Mouse (Mus musculus): ENCODE data around the gene Rere. TPM values are rescaled to one million over a fixed set of nuclear protein-coding genes. Genes with fewer than 3 reads are reported as not detected.
A peak's percentile ranks its signal among the peaks of the same experiment; 100 is the strongest.

Rere gene
- polyA plus RNA-seq, 1 experiment from 2014 or later, result 22.2 TPM

DNA sequence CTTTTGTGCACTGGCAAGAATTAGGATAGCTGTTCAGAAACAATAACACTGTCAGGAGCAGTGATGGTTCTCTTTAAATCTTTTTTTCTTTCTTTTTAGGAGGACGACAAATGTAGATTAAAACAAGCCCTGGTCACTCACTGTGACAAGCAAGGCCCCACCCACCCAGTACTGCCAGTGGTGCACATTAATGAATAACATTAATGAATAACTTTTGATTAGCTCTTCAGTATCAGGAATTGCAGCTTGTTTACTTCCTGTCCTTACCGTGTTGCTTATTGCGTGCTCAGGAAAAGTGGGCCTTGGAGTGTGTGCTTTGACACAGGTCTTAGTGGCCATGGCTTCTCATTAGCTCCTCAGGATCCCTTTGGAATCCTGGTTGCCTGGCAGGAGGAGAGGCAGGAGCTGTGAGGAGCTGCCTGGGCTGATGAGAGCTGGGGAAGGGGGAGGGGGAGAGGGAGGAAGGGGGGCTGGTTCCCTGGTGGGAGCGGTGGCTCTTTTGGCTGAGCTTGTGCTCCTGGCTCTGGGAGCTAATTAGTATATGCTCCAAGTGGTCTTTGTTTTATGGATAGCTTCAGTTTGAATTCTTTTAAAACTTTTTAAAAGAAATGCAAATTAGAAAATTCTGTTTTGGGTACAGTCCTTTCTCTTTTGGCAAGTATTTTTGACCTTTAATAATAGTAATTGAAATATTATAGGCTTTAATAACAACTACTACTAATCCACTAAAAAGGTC lies 65.4 kb downstream of the Rere start:
- peak; percentile 58; the same call in 1 of the 2 replicates for ATAC-seq
- H3K27me3 ChIP-seq (replicated peaks; ENCODE audit: control insufficient read depth, insufficient read depth, low read length), result no peaks in the 10 kb centered on the region
- 0 out of 2 replicates have a peak overlapping the region, but pooled peaks have one; percentile 5 for H3K27ac ChIP-seq (ENCODE audit: low read length)
- WGBS, result 23% methylated on average over 4 of the region's 4 CpGs
- no peaks in the 10 kb centered on the region for H3K36me3 ChIP-seq (ENCODE audit: control insufficient read depth, insufficient read depth, low read length)
- H3K9me3 ChIP-seq (ENCODE audit: control insufficient read depth, low read length), result no peaks in the 10 kb centered on the region
- H3K4me1 ChIP-seq (ENCODE audit: control insufficient read depth, insufficient read depth, low read length), result peaks cover 29% of the 10 kb centered on the region
- H3K4me3 ChIP-seq (ENCODE audit: low read length), result no peak overlapping the region
- no peak overlapping the region for H3K9ac ChIP-seq (ENCODE audit: low read depth, low read length)
- no peak overlapping the region for H3K4me2 ChIP-seq (ENCODE audit: low read depth, low read length)

DNA sequence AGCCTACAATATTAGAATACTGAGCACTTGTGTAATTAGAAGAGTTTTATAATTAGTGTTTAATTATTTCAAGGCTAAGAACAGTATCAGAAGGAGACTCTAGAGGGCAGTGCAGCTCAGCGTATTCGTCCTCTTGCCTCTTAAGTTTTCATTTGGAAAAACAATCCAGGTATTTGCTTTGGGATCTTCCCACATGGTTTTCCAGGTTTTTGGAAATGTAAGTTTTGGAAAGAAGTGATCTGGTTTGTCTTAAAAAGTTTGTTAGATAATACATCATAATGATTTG lies 65.9 kb downstream of the Rere start:
- Histone ChIP-seq H3K27ac (ENCODE audit: low read length) (no peak overlapping the region), H3K4me1 (ENCODE audit: control insufficient read depth, insufficient read depth, low read length) (peaks cover 32% of the 10 kb centered on the region), H3K4me3 (ENCODE audit: low read length) (no peak overlapping the region), H3K9me3 (ENCODE audit: control insufficient read depth, low read length) (no peaks in the 10 kb centered on the region), H3K27me3 (replicated peaks; ENCODE audit: control insufficient read depth, insufficient read depth, low read length) (no peaks in the 10 kb centered on the region), H3K4me2 (ENCODE audit: low read depth, low read length) (no peak overlapping the region), H3K36me3 (ENCODE audit: control insufficient read depth, insufficient read depth, low read length) (no peaks in the 10 kb centered on the region), H3K9ac (ENCODE audit: low read depth, low read length) (no peak overlapping the region)
- WGBS, result 18% methylated on average over 2 of the region's 2 CpGs
- ATAC-seq, result no peak

DNA sequence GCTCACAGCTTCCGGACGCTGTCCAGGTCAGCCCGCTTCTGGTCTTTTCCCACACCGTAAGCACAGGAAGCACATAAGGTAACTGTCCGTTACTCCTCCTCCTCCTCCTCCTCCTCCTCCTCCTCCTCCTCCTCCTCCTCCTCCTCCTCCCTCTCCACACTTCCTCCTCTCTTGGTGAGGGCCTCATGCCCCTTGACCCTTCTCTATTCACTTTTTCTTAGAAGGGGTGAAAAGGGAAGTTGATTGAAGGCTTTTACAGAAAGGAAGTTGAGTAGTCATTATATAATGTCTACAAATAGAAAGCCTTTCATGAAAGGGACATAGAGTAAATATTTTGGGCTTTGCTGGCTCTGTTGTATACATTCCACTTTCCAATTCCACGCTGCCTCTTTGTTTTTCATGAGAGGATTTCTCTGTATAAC lies 68.2 kb downstream of the Rere start:
- H3K4me2 ChIP-seq (ENCODE audit: low read depth, low read length), result no peak overlapping the region
- no peak overlapping the region for H3K9ac ChIP-seq (ENCODE audit: low read depth, low read length)
- no peak overlapping the region for H3K4me3 ChIP-seq (ENCODE audit: low read length)
- H3K27ac ChIP-seq (ENCODE audit: low read length), result no peak overlapping the region
- 0 out of 2 replicates have a peak, but pooled peaks have one; percentile 38 for ATAC-seq
- H3K4me1 ChIP-seq (ENCODE audit: control insufficient read depth, insufficient read depth, low read length), result peaks cover 23% of the 10 kb centered on the region
- no peaks in the 10 kb centered on the region for H3K27me3 ChIP-seq (replicated peaks; ENCODE audit: control insufficient read depth, insufficient read depth, low read length)
- 60% methylated on average over 6 of the region's 6 CpGs for WGBS
- no peaks in the 10 kb centered on the region for H3K36me3 ChIP-seq (ENCODE audit: control insufficient read depth, insufficient read depth, low read length)
- H3K9me3 ChIP-seq (ENCODE audit: control insufficient read depth, low read length), result no peaks in the 10 kb centered on the region

DNA sequence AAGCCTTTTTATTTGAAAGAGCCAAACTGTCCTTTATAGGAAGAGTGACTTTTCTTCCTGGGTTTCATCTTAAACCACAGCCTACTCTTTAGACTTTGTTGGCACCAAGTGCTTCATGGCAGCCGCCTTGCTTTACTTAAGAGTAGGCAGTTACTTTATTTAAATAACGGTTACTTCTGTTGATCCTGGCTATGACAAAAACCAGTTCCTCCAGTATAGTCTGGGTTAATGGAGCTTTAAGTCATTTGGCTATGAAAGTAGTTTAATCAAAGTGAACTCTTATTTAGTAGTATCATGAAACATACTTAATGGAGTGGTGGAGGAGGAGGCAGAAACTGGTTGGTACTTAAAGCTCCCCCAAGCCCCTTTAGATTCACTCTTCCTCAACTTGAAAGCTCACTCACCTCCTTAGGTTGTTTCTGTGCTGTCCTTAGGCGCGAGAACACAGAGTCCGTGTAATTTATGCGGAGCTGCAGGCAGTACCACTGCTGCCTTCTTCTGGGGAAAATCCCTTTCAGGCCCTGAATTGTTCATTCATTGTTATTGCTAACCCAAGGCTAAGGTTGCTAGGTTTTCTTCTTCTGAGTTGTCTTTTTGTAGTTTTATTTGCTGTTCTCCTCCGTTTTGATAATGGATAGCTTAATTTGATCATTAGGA lies 70.1 kb downstream of the Rere start:
- WGBS, result 40% methylated on average over 7 of the region's 7 CpGs
- ATAC-seq, result 0 out of 2 replicates have a peak, but pooled peaks have one; percentile 38
- Histone ChIP-seq H3K4me2 (ENCODE audit: low read depth, low read length) (no peak overlapping the region), H3K27ac (ENCODE audit: low read length) (peak overlapping the region; percentile 33; the same call in 1 of the 2 replicates), H3K4me3 (ENCODE audit: low read length) (no peak overlapping the region), H3K9ac (ENCODE audit: low read depth, low read length) (no peak overlapping the region), H3K4me1 (ENCODE audit: control insufficient read depth, insufficient read depth, low read length) (peaks cover 23% of the 10 kb centered on the region), H3K36me3 (ENCODE audit: control insufficient read depth, insufficient read depth, low read length) (no peaks in the 10 kb centered on the region), H3K27me3 (replicated peaks; ENCODE audit: control insufficient read depth, insufficient read depth, low read length) (no peaks in the 10 kb centered on the region), H3K9me3 (ENCODE audit: control insufficient read depth, low read length) (no peaks in the 10 kb centered on the region)

DNA sequence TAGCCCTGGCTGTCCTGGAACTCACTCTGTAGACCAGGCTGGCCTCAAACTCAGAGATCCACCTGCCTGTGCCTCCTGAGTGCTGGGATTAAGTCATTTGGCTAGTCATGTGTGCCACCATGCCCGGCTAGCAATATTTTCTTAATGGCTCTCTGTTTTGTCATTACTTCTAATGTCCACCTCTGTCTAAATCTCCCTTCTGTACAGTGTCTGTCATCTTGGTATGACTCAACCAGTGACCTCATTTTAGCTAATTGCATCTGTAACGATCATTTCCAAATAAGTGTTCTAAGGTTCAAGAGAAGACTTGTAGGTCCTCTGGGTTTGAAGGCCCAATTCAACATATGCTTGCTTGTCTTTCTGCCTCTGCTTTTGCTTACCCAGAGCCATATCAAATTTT lies 71.3 kb downstream of the Rere start:
- Histone ChIP-seq H3K4me3 (ENCODE audit: low read length) (no peak overlapping the region), H3K4me2 (ENCODE audit: low read depth, low read length) (no peak overlapping the region), H3K9me3 (ENCODE audit: control insufficient read depth, low read length) (no peaks in the 10 kb centered on the region), H3K27me3 (replicated peaks; ENCODE audit: control insufficient read depth, insufficient read depth, low read length) (no peaks in the 10 kb centered on the region), H3K36me3 (ENCODE audit: control insufficient read depth, insufficient read depth, low read length) (no peaks in the 10 kb centered on the region), H3K4me1 (ENCODE audit: control insufficient read depth, insufficient read depth, low read length) (peaks cover 23% of the 10 kb centered on the region), H3K27ac (ENCODE audit: low read length) (no peak overlapping the region), H3K9ac (ENCODE audit: low read depth, low read length) (no peak overlapping the region)
- ATAC-seq, result no peak
- WGBS, result 73% methylated on average over 2 of the region's 2 CpGs

DNA sequence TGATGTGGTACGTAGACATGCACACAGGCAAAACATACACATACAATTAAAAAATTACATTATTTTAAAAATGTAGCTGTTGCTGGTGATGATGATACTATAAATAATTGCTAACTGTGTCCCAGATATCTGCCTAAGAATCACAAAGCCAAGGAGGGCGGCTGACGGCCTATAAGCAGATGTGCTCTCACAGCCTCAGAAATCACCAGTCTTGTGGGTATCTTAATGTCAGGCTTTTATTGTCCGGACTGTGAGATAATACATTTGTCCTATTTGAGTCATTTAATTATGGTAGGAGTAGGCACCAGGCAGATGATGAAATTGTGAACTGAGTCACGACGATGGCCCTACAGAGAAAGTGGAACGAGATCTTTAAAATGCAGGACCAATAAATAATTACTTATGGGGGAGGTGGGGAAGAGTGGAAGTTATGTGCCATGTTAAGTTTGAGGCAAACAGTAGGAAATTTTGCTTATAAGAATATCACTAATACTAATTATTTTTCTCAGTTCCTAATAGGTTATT lies 72.0 kb downstream of the Rere start:
- H3K4me1 ChIP-seq (ENCODE audit: control insufficient read depth, insufficient read depth, low read length), result peaks cover 23% of the 10 kb centered on the region
- WGBS, result 86% methylated on average over 7 of the region's 7 CpGs
- no peak overlapping the region for H3K4me2 ChIP-seq (ENCODE audit: low read depth, low read length)

GRCm38 (mm10) chr4:150355801-150356200 lies 74.4 kb downstream of the Rere start:
- Histone ChIP-seq H3K36me3 (ENCODE audit: control insufficient read depth, insufficient read depth, low read length) (no peaks in the 10 kb centered on the region), H3K27ac (ENCODE audit: low read length) (no peak overlapping the region), H3K4me2 (ENCODE audit: low read depth, low read length) (no peak overlapping the region), H3K9ac (ENCODE audit: low read depth, low read length) (no peak overlapping the region), H3K4me1 (ENCODE audit: control insufficient read depth, insufficient read depth, low read length) (peaks cover 12% of the 10 kb centered on the region; the same call in 1 of the 2 replicates), H3K27me3 (replicated peaks; ENCODE audit: control insufficient read depth, insufficient read depth, low read length) (no peaks in the 10 kb centered on the region), H3K4me3 (ENCODE audit: low read length) (no peak overlapping the region), H3K9me3 (ENCODE audit: control insufficient read depth, low read length) (no peaks in the 10 kb centered on the region)
- WGBS, result 79% methylated on average over 5 of the region's 5 CpGs
- no peak for ATAC-seq

More for the DNA sequence above, 72.0 kb downstream of the Rere start:
- Histone ChIP-seq H3K4me3 (ENCODE audit: low read length) (no peak overlapping the region), H3K9ac (ENCODE audit: low read depth, low read length) (no peak overlapping the region), H3K36me3 (ENCODE audit: control insufficient read depth, insufficient read depth, low read length) (no peaks in the 10 kb centered on the region), H3K27ac (ENCODE audit: low read length) (no peak overlapping the region), H3K9me3 (ENCODE audit: control insufficient read depth, low read length) (no peaks in the 10 kb centered on the region), H3K27me3 (replicated peaks; ENCODE audit: control insufficient read depth, insufficient read depth, low read length) (no peaks in the 10 kb centered on the region)
- ATAC-seq, result no peak

DNA sequence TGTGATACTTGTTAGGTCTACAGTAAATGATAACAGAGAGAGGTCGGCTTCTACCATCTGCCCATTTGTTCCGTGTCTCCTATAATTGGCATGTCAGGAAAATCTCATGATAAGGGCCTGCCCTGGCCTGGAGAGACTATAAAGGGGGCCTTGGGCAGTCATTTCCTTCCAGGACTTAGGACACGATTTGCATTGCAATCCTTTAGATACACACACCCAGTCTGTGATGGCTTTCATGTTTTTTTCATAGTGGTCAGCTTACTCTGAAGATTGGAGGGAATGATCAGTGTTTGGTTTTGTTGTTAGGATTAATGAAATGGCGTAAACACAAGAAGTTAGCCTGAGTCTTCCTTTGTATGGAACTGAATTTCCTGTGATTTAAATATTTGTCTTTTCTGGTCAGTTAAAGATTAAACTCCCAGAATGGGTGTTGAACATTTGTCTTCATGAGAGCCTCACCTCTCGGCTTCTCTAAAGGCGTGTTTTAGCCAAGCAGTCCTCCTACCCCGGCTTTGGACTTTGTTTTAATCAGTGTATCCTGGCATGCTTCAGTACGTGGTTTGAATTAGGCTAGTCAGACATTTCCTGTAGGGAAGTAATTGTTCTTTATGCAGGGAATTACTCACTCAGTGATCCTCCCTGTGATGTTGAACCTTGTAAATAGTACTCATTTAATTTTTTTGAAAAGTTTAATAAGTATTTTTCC lies 80.7 kb downstream of the Rere start:
- H3K27ac ChIP-seq (ENCODE audit: low read length), result peak overlapping the region; percentile 58
- H3K4me1 ChIP-seq (ENCODE audit: control insufficient read depth, insufficient read depth, low read length), result peaks cover 23% of the 10 kb centered on the region
- no peak overlapping the region for H3K9ac ChIP-seq (ENCODE audit: low read depth, low read length)
- 11% methylated on average over 8 of the region's 8 CpGs for WGBS
- H3K4me3 ChIP-seq (ENCODE audit: low read length), result no peak overlapping the region
- H3K4me2 ChIP-seq (ENCODE audit: low read depth, low read length), result peak overlapping the region; percentile 3; the same call in 1 of the 2 replicates
- peak; percentile 81 for ATAC-seq
- no peaks in the 10 kb centered on the region for H3K36me3 ChIP-seq (ENCODE audit: control insufficient read depth, insufficient read depth, low read length)
- no peaks in the 10 kb centered on the region for H3K27me3 ChIP-seq (replicated peaks; ENCODE audit: control insufficient read depth, insufficient read depth, low read length)
- H3K9me3 ChIP-seq (ENCODE audit: control insufficient read depth, low read length), result no peaks in the 10 kb centered on the region

- 29% methylated on average over 5 of the region's 5 CpGs for WGBS
- no peak overlapping the region for H3K9ac ChIP-seq (ENCODE audit: low read depth, low read length)
- peak; percentile 80 for ATAC-seq
- no peak overlapping the region for H3K4me3 ChIP-seq (ENCODE audit: low read length)
- peaks cover 23% of the 10 kb centered on the region for H3K4me1 ChIP-seq (ENCODE audit: control insufficient read depth, insufficient read depth, low read length)
- H3K27ac ChIP-seq (ENCODE audit: low read length), result peak overlapping the region; percentile 90
- H3K27me3 ChIP-seq (replicated peaks; ENCODE audit: control insufficient read depth, insufficient read depth, low read length), result no peaks in the 10 kb centered on the region
- H3K36me3 ChIP-seq (ENCODE audit: control insufficient read depth, insufficient read depth, low read length), result no peaks in the 10 kb centered on the region
- H3K4me2 ChIP-seq (ENCODE audit: low read depth, low read length), result peak overlapping the region; percentile 43
- no peaks in the 10 kb centered on the region for H3K9me3 ChIP-seq (ENCODE audit: control insufficient read depth, low read length)
These were observed 81.4 kb downstream of the Rere start for GRCm38 (mm10) chr4:150362858-150363257.

Measured in intestine, embryonic 16.5 days (tissue).